Mouse (Mus musculus): ENCODE data around the gene Ntrk3.

GRCm38 (mm10) chr7:78695200-78695599 is 42.6 kb downstream of the Ntrk3 start:
- no peak for TF ChIP-seq POLR2A (IDR thresholded peaks at IDR 0.05; ENCODE audit: extremely low read depth, insufficient read depth, low read length)
- no peak for TF ChIP-seq CTCF (IDR thresholded peaks at IDR 0.05; ENCODE audit: extremely low read depth, insufficient read depth, low read length)
